Mouse (Mus musculus) cortical plate, adult 2 months (tissue): ENCODE measurements around the gene Myo16.

Experiments
- CTCF ChIP-seq: fragments of 200-500 bp; IDR thresholded peaks from 2 replicates; pipeline ENCODE4 v1.5.1; 2011; ENCODE audit warnings: mild to moderate bottlenecking, control low read depth, low read length; ENCODE audit not compliant: insufficient read depth; ENCODE audit errors: extremely low read depth
- POLR2A ChIP-seq: fragments of 200-500 bp; IDR thresholded peaks from 2 replicates; pipeline ENCODE4 v1.6.1; 2011; ENCODE audit warnings: mild to moderate bottlenecking, low read length, control low read depth; ENCODE audit not compliant: insufficient read depth; ENCODE audit errors: extremely low read depth

- no peak for TF ChIP-seq POLR2A
- TF ChIP-seq CTCF, result no peak
Measured at GRCm38 (mm10) chr8:10108516-10109271, 45.0 kb upstream of the Myo16 start.
